Mouse (Mus musculus): Measurements from ENCODE around the gene Gng11. TPM values are rescaled to one million over a fixed set of nuclear protein-coding genes. Genes with fewer than 3 reads are reported as not detected.
A peak's percentile ranks its signal among the peaks of the same experiment; 100 is the strongest.

Gng11 gene
- 31.5 and 35.1 TPM in 2 replicates for polyA plus RNA-seq (2016; fragmentation: Nextera tagmentation; extraction: Ambion mirVana)

GRCm38 (mm10) chr6:4003890-4004306 lies at the start of gene Gng11:
TSS of gene Gng11 (plus strand) at chr6:4003904.
- H3K4me3 ChIP-seq = peak within 1 kb of the TSS; percentile 56
- 2% methylated on average over 19 of the region's 19 CpGs for WGBS
- no peaks in the 10 kb centered on the region for H3K27me3 ChIP-seq (ENCODE audit: low read depth, poor library complexity, severe bottlenecking)
- no peaks in the 10 kb centered on the region for H3K36me3 ChIP-seq
- H3K4me1 ChIP-seq = peaks cover 21% of the 10 kb centered on the region
- DNase-seq (ENCODE audit: low spot score) = peak; percentile 73
- no peaks in the 10 kb centered on the region for H3K9me3 ChIP-seq (replicated peaks)
- peak within 1 kb of the TSS; percentile 92 for H3K27ac ChIP-seq

- no peak for DNase-seq (ENCODE audit: low spot score)
- Histone ChIP-seq H3K4me1 (no peaks in the 10 kb centered on the region), H3K36me3 (no peaks in the 10 kb centered on the region), H3K4me3 (no peak overlapping the region), H3K27me3 (ENCODE audit: low read depth, poor library complexity, severe bottlenecking) (no peaks in the 10 kb centered on the region), H3K9me3 (replicated peaks) (no peaks in the 10 kb centered on the region), H3K27ac (no peak overlapping the region)
- 67% methylated on average over 4 of the region's 4 CpGs for WGBS
Observed at GRCm38 (mm10) chr6:3954969-3955368, 48.7 kb upstream of the Gng11 start.

DNA sequence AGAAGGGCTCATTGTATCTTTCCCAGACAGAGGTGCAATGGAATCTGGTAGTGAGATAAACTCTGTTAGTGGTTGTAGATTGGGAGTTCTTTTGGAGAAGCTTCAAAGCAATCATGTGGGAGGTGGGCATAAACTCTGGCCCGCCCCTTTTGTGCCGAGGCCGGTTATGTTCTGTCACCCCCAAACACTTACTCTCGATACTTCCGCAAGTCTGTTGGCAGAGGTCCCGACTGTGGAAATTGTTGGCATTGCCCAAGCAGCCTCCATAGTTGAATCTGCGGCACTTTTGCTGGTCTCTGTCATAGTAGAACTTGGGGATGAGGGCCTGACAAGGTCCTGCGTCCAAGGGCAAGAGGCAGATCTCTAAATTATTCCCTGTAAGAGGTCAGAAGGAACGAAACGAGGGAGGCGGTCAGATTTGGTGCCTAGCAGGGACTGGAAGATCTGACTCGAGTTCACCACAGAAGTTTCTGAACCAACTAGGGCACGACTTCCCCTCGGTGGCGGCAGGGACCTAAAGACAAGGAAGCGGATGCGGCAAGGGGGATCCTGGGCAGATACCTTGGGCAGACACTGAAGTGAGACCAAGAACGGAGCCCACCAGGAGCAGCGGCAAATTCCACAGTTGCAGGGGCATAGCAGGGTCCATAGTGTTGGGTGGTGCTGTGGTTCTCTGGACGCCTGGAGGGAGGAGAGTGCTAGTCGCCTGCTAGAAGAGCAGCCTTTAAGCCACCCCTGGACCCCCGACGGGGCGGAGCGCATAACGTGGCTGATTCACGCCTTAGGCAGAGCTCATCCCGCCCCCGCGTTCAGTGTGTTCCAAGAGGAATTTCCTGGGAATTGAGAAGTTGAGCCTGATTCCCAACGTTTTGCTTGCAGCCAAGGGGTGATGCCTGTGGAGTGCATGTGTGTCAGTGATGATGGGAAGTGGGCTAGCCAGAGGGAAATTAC lies 35.8 kb upstream of the Gng11 start:
- WGBS = 21% methylated on average over 31 of the region's 31 CpGs
- Histone ChIP-seq H3K27me3 (ENCODE audit: low read depth, poor library complexity, severe bottlenecking) (peaks cover 24% of the 10 kb centered on the region), H3K36me3 (no peaks in the 10 kb centered on the region), H3K9me3 (replicated peaks) (no peaks in the 10 kb centered on the region), H3K27ac (0 out of 2 replicates have a peak overlapping the region, but pooled peaks have one; percentile 25), H3K4me1 (peaks cover 7% of the 10 kb centered on the region), H3K4me3 (peak overlapping the region; percentile 34)
- peak; percentile 35 for DNase-seq (ENCODE audit: low spot score)

DNA sequence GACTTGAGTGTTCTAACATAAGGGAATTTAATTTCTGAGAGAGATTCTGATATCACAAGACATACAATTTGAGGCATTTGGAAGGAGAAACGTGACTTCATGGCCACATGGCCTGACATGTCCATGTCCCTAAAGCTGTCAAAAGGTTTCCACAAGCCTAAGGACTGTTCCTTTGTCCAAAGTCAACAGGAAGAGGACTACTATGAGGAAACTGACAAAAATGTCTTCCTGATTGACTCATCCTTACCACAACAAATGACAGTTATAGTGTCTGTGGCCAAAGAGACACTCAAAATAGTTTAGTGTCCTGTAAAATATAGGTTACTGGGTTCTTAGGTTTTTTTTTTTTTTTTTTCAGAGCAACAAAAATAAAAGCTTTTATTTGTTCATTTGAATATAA lies 30.0 kb upstream of the Gng11 start:
- Histone ChIP-seq H3K4me3 (no peak overlapping the region), H3K36me3 (no peaks in the 10 kb centered on the region), H3K27me3 (ENCODE audit: low read depth, poor library complexity, severe bottlenecking) (peaks cover 3% of the 10 kb centered on the region), H3K4me1 (no peaks in the 10 kb centered on the region), H3K27ac (no peak overlapping the region), H3K9me3 (replicated peaks) (no peaks in the 10 kb centered on the region)
- WGBS = 77% methylated on average over 1 of the region's 1 CpGs
- no peak for DNase-seq (ENCODE audit: low spot score)

DNA sequence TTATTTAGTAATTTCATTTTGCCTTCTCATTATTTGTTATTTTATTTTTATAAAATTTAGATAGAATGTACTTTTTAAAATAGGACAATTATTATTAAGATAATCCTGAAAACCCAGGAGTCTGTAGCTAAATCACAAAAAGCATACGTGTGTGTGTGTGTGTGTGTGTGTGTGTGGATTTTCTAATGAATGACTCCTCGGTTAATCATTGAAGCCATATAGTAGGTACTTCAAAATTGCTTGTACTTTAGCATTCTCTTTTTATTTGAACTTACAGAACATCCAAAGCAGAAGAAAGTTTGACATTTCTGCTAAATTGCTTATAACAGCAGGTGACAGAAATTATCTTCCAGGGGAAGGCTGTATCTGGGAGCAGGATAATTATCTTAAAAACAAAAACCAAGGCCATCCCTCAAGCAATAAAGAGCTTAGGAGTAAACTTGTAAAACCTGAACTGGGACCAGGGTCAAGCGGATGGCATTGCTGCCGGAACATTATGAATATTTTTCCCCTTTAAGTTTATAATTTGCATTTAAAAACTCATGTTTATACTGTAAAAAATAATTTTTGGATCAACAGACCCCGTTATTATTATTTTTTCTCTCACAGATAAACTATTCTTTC lies 20.9 kb upstream of the Gng11 start:
- H3K4me3 ChIP-seq = no peak overlapping the region
- H3K27me3 ChIP-seq (ENCODE audit: low read depth, poor library complexity, severe bottlenecking) = no peaks in the 10 kb centered on the region
- no peak for DNase-seq (ENCODE audit: low spot score)
- H3K4me1 ChIP-seq = no peaks in the 10 kb centered on the region
- H3K36me3 ChIP-seq = no peaks in the 10 kb centered on the region
- no peaks in the 10 kb centered on the region for H3K9me3 ChIP-seq (replicated peaks)
- 90% methylated on average over 5 of the region's 5 CpGs for WGBS
- no peak overlapping the region for H3K27ac ChIP-seq

GRCm38 (mm10) chr6:3988750-3989149 lies 15.0 kb upstream of the Gng11 start, which contains the start of gene Tfpi2:
TSS of gene Tfpi2 (minus strand) at chr6:3988919.
- Histone ChIP-seq H3K4me1 (no peaks in the 10 kb centered on the region), H3K9me3 (replicated peaks) (no peaks in the 10 kb centered on the region), H3K27me3 (ENCODE audit: low read depth, poor library complexity, severe bottlenecking) (no peaks in the 10 kb centered on the region), H3K4me3 (no peak within 1 kb of the TSS), H3K36me3 (no peaks in the 10 kb centered on the region), H3K27ac (no peak within 1 kb of the TSS)
- no peak for DNase-seq (ENCODE audit: low spot score)
- 87% methylated on average over 3 of the region's 3 CpGs for WGBS

GRCm38 (mm10) chr6:3993492-3993891 lies 10.2 kb upstream of the Gng11 start, which contains the start of gene Gngt1:
TSS of gene Gngt1 (plus strand) at chr6:3993792.
- WGBS = 92% methylated on average over 6 of the region's 6 CpGs
- H3K9me3 ChIP-seq (replicated peaks) = no peaks in the 10 kb centered on the region
- no peak for DNase-seq (ENCODE audit: low spot score)
- no peak within 1 kb of the TSS for H3K27ac ChIP-seq
- H3K27me3 ChIP-seq (ENCODE audit: low read depth, poor library complexity, severe bottlenecking) = no peaks in the 10 kb centered on the region
- H3K4me3 ChIP-seq = no peak within 1 kb of the TSS
- H3K36me3 ChIP-seq = no peaks in the 10 kb centered on the region
- peaks cover 5% of the 10 kb centered on the region; the same call in 1 of the 2 replicates for H3K4me1 ChIP-seq

- no peaks in the 10 kb centered on the region for H3K27me3 ChIP-seq (ENCODE audit: low read depth, poor library complexity, severe bottlenecking)
- no peaks in the 10 kb centered on the region for H3K36me3 ChIP-seq
- DNase-seq (ENCODE audit: low spot score) = no peak
- H3K4me3 ChIP-seq = no peak overlapping the region
- H3K4me1 ChIP-seq = peaks cover 9% of the 10 kb centered on the region
- 77% methylated on average over 4 of the region's 4 CpGs for WGBS
- H3K27ac ChIP-seq = no peak overlapping the region
- no peaks in the 10 kb centered on the region for H3K9me3 ChIP-seq (replicated peaks)
Observed at GRCm38 (mm10) chr6:3998089-3998488, 5.6 kb upstream of the Gng11 start.

GRCm38 (mm10) chr6:3999296-3999695 lies 4.4 kb upstream of the Gng11 start:
- no peaks in the 10 kb centered on the region for H3K27me3 ChIP-seq (ENCODE audit: low read depth, poor library complexity, severe bottlenecking)
- peaks cover 15% of the 10 kb centered on the region for H3K4me1 ChIP-seq
- no peak overlapping the region for H3K27ac ChIP-seq
- no peak for DNase-seq (ENCODE audit: low spot score)
- no peaks in the 10 kb centered on the region for H3K36me3 ChIP-seq
- WGBS = 82% methylated on average over 6 of the region's 6 CpGs
- no peaks in the 10 kb centered on the region for H3K9me3 ChIP-seq (replicated peaks)
- no peak overlapping the region for H3K4me3 ChIP-seq

GRCm38 (mm10) chr6:4000716-4001115 lies 3.0 kb upstream of the Gng11 start:
- no peak overlapping the region for H3K4me3 ChIP-seq
- H3K27me3 ChIP-seq (ENCODE audit: low read depth, poor library complexity, severe bottlenecking) = no peaks in the 10 kb centered on the region
- peaks cover 19% of the 10 kb centered on the region for H3K4me1 ChIP-seq
- no peaks in the 10 kb centered on the region for H3K36me3 ChIP-seq
- WGBS = 76% methylated on average over 3 of the region's 3 CpGs
- H3K27ac ChIP-seq = no peak overlapping the region
- no peaks in the 10 kb centered on the region for H3K9me3 ChIP-seq (replicated peaks)
- DNase-seq (ENCODE audit: low spot score) = no peak

GRCm38 (mm10) chr6:4003445-4003844 lies 259 bp upstream of the Gng11 start:
- no peaks in the 10 kb centered on the region for H3K36me3 ChIP-seq
- DNase-seq (ENCODE audit: low spot score) = no peak
- H3K9me3 ChIP-seq (replicated peaks) = no peaks in the 10 kb centered on the region
- peak overlapping the region; percentile 92 for H3K27ac ChIP-seq
- no peaks in the 10 kb centered on the region for H3K27me3 ChIP-seq (ENCODE audit: low read depth, poor library complexity, severe bottlenecking)
- H3K4me1 ChIP-seq = peaks cover 19% of the 10 kb centered on the region
- H3K4me3 ChIP-seq = peak overlapping the region; percentile 56
- 66% methylated on average over 4 of the region's 4 CpGs for WGBS

- 91% methylated on average over 2 of the region's 2 CpGs for WGBS
- no peak overlapping the region; the same call in 1 of the 2 replicates for H3K27ac ChIP-seq
- DNase-seq (ENCODE audit: low spot score) = no peak
- H3K27me3 ChIP-seq (ENCODE audit: low read depth, poor library complexity, severe bottlenecking) = no peaks in the 10 kb centered on the region
- H3K9me3 ChIP-seq (replicated peaks) = no peaks in the 10 kb centered on the region
- no peaks in the 10 kb centered on the region for H3K36me3 ChIP-seq
- peak overlapping the region; percentile 56 for H3K4me3 ChIP-seq
- H3K4me1 ChIP-seq = peaks cover 21% of the 10 kb centered on the region
Observed at GRCm38 (mm10) chr6:4004808-4005207, 1.1 kb downstream of the Gng11 start.

- Histone ChIP-seq H3K4me3 (no peak overlapping the region), H3K4me1 (peaks cover 13% of the 10 kb centered on the region), H3K27ac (no peak overlapping the region), H3K9me3 (replicated peaks) (no peaks in the 10 kb centered on the region), H3K36me3 (no peaks in the 10 kb centered on the region), H3K27me3 (ENCODE audit: low read depth, poor library complexity, severe bottlenecking) (no peaks in the 10 kb centered on the region)
- no peak for DNase-seq (ENCODE audit: low spot score)
- WGBS = 79% methylated on average over 2 of the region's 2 CpGs
Observed at GRCm38 (mm10) chr6:4008501-4009040, 4.9 kb downstream of the Gng11 start.
